Mouse (Mus musculus) bone marrow, adult 2 months (tissue): ENCODE measurements around the gene Tacc2. TPM values are rescaled to one million over a fixed set of nuclear protein-coding genes. Genes with fewer than 3 reads are reported as not detected.

Experiments
- H3K27ac ChIP-seq: fragments of 200-500 bp; 2 replicates; pipeline ENCODE4 v1.5.1; 2012; ENCODE audit warnings: low read depth, mild to moderate bottlenecking, control low read depth, inconsistent platforms, low read length; ENCODE audit not compliant: control insufficient read depth, poor library complexity, insufficient read depth
- H3K4me1 ChIP-seq: fragments of 200-500 bp; 2 replicates; pipeline ENCODE4 v1.6.1; 2011; ENCODE audit warnings: low read length; ENCODE audit not compliant: control insufficient read depth, insufficient read depth
- H3K4me3 ChIP-seq: fragments of 200-500 bp; replicated peaks from 2 replicates; pipeline ENCODE3; 2011; ENCODE audit warnings: mild to moderate bottlenecking, low read depth, low read length, control low read depth; ENCODE audit not compliant: control insufficient read depth
- CTCF ChIP-seq: fragments of 200-500 bp; IDR thresholded peaks from 2 replicates; pipeline ENCODE4 v1.5.1; 2011; ENCODE audit warnings: low read length, control low read depth; ENCODE audit not compliant: control insufficient read depth, insufficient read depth
- POLR2A ChIP-seq: fragments of 200-500 bp; IDR thresholded peaks from 2 replicates; pipeline ENCODE4 v1.6.1; 2011; ENCODE audit warnings: low read depth, mild to moderate bottlenecking, control low read depth, low read length, borderline replicate concordance; ENCODE audit not compliant: control insufficient read depth
- WGBS: fragments of 180-500 bp; shearing (Covaris S2); methylation state at CpG from one replicate; pipeline ENCODE4 v1.1.7; 2018; 5-methylcytosine and 5-hydroxymethylcytosine counted together
- polyA plus RNA-seq: library from polyadenylated mRNA; stranded (reverse); fragments of >200 nt; gene quantifications from 2 replicates; pipeline ENCODE4 v1.2.4, GENCODE M21; 2011; ENCODE audit warnings: low replicate concordance; ENCODE audit not compliant: missing spikeins, insufficient read depth, insufficient read length

Gene Tacc2
- polyA plus RNA-seq, 1 experiment: 12.0 TPM

DNA sequence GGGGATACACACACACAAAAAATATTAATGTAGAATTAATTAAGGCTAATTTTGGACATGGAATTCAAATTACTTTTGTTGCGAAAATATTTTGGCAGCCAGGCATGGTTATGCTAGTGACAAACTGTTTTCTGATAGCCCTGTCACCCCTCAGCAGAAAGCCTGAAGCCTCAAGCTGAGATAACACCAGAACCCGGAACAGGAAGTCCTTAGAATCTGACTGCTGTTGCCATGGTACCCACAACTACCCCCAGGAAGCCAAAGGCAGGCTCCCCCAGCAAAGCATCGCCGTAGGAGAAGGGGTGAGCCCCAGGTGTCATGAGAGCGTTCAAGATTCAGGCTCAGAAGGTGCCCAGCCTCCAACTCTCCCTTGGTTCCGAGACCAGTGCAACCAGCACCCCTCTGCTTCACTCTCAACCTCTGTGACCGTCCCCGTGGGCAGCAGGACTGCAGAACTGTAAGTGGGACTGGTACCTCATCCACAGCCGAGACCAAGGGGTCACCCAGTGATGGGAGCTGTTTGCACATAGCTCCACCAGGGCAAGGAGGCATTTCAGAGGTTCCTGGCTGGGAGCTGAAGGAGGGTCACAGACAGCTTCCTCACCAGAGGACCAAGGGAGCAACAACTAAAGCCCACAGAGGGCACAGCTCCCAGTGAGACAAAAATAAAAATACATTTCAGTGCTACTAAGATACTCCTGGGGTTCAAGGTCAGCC, 196.8 kb downstream of the Tacc2 start, which contains the start of gene Btbd16:
Btbd16 (plus strand) TSS at position 156 of the 717 bp plus-strand sequence.
- WGBS: 29% methylated on average over 9 of the region's 9 CpGs
- no peak for TF ChIP-seq POLR2A
- no peak for TF ChIP-seq CTCF
- no peak within 1 kb of the TSS for H3K27ac ChIP-seq
- H3K4me1 ChIP-seq: peaks cover 1% of the 10 kb centered on the region; the same call in 1 of the 2 replicates
- no peak within 1 kb of the TSS for H3K4me3 ChIP-seq

DNA sequence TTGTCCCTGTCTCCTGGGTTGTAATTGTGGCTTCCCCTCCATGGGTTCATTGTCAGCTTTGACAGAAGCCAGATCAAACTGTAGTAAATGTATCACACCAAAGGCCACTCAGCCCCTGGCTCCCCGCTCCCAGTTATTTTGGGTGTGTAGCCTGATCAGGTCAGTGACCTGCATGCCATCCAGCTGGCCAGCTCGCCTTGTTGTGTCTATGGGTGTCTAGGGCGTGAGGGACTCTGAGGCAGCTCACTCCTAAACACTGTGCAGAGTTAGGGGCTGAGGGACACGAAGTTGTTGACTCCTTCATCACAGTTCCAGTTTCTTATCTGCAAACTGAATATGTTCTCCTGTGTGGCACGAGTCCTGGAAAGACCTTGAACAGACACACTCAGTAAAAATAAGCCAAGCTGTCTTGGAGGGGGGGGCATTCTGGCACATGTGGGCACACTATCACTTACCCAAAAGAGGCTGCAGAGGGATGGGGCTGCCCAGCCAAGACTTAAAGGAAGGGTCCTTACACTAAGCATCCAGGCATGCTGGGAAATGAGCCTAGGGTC, 203.7 kb downstream of the Tacc2 start:
- TF ChIP-seq CTCF: no peak
- TF ChIP-seq POLR2A: no peak
- 66% methylated on average over 5 of the region's 5 CpGs for WGBS
- no peak overlapping the region for H3K4me3 ChIP-seq

DNA sequence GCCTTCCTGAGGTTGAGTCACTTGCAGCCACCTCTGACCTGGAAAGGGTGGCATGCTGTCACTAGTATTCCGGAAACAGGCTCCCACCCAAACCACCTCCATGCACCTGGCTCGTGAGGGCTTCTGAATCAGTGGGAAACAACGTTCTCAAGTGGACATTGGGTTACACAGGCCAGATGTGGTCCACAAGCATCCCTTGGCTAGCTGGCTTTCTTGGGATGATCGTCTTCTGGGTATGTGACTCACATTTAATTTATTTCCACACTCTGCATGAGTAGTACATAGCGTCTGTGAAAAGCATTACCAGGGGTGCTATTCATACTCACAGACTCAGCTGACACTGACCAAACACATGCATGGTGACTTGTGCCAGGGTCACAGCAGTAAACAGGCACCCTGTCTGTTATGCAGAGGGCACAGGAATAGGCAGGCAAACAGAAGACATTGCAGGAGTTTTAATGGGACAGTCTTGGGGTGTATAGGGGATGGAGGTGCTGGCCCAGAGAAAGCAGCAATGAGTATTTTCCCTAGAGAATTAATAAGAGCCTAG, 205.3 kb downstream of the Tacc2 start:
- Histone ChIP-seq H3K27ac (no peak overlapping the region), H3K4me3 (no peak overlapping the region), H3K4me1 (no peaks in the 10 kb centered on the region)
- 83% methylated on average over 5 of the region's 5 CpGs for WGBS
- TF ChIP-seq CTCF (no peak), POLR2A (no peak)

More for the DNA sequence above, 203.7 kb downstream of the Tacc2 start:
- Histone ChIP-seq H3K4me1 (no peaks in the 10 kb centered on the region), H3K27ac (no peak overlapping the region)

DNA sequence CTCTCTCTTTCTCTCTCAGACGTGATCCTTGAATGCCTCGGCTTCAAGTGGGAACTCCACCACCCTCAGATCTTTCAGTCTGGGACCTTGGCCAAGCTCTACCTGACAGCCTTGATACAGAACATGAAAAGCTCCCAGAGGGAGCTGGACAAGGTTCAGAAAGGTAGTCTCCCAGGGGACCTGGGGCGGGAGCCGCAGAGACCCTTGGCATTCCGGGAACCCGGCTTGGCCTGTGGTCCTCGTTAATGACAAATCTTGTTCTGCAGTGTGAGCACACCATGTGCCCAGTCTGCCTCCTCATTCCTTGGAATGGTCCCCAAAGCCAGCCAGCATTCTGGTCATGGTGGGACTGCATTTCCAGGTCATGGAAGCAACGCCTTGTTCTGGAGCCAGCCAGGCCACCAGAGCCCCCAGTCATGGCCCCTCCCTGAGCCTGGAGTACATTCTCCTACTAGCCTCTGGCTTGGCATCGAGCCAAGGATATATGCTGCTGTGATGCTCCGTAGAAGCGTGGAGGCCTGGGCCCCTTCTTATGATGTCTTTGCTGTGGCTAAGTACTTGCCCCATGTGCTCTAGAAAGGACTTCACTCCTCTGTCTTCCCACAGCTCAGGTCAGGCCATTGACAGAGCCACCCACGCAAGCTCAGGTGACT, 208.8 kb downstream of the Tacc2 start:
- 80% methylated on average over 12 of the region's 12 CpGs for WGBS
- TF ChIP-seq CTCF (no peak), POLR2A (no peak)

DNA sequence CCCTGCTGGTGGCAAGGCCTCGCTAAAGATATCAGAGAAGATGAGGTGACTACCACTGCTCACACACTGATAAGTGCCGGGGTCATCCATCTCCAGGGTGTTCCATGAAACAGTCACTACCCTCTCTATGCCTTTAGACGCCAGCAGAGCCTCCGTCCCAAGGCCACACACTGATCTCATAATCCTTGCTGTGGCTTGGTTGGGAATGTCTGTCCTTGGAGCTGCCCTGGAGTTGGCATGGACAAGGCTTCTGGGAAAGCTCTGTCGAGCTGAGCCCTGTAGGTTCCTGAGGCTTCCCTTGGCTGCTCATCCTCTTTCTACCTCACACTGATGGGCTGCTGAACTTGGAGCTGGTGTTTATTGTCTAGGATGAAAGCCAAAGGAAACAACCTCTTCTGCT, 209.5 kb downstream of the Tacc2 start:
- Histone ChIP-seq H3K4me3 (no peak overlapping the region), H3K27ac (no peak overlapping the region), H3K4me1 (no peaks in the 10 kb centered on the region)
- WGBS: 76% methylated on average over 5 of the region's 5 CpGs
- no peak for TF ChIP-seq POLR2A
- TF ChIP-seq CTCF: no peak

More for the DNA sequence above, 208.8 kb downstream of the Tacc2 start:
- Histone ChIP-seq H3K4me3 (no peak overlapping the region), H3K27ac (no peak overlapping the region), H3K4me1 (no peaks in the 10 kb centered on the region)

DNA sequence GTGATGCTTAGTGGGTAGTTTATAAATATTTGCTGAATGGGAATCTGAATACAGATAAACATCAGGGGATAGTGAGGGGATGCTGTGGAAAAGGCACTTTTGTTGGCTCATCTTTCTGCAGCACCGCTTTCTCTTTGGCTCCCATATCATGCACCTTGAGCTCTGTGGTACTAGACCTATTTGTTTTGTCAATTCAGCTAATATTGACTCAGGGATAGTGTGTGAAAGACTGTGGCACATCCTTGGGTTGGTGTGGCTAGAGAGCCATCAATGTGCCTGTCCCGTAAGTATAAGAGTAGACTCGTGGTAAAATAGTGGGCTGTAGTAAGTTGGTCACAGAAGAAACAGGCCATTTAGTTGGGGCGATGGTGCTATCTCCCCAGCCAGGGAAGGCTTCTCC, 210.3 kb downstream of the Tacc2 start:
- Histone ChIP-seq H3K4me3 (no peak overlapping the region), H3K4me1 (no peaks in the 10 kb centered on the region), H3K27ac (no peak overlapping the region)
- TF ChIP-seq POLR2A: no peak
- no peak for TF ChIP-seq CTCF
- 81% methylated on average over 4 of the region's 4 CpGs for WGBS

DNA sequence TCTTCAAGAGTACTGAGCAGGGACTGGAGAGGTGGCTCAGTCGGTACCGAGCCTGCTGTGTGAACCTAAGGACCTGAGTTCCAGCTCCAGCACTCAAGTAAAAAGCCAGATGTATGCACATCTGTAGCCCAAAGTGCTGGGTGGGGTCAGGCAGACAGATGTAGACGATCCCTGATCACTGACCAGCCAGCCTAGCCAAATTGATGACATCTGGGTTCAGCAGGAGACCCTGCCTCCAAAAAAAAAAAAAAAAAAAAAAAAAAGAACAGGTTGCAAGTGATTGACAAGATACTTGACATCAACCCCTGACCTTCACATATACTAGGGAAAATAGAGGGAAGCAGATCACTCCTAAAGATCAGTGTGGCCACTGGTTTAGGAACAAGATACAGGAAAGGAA, 211.7 kb downstream of the Tacc2 start:
- H3K4me3 ChIP-seq: no peak overlapping the region
- WGBS: 83% methylated on average over 3 of the region's 3 CpGs
- no peaks in the 10 kb centered on the region for H3K4me1 ChIP-seq
- H3K27ac ChIP-seq: no peak overlapping the region
- no peak for TF ChIP-seq CTCF
- no peak for TF ChIP-seq POLR2A

DNA sequence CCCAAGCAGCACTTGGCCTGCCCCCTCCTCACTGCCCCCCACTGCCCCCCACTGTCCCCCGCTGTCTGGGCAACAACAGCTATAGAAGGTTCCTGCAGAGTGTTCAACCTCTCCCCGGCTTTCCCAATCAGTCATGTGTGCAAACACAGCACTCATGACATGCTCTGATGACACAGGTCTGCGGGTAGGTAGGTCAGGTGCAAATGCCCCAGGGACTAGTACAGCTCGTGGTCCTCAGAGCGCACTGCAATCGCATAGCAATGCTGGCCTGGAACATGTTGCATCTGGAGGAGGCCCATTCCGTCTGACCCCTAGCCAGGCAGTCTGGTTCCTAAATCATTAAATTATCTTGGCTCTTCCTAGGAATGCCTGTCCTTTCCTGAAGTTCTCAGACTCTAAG, 212.2 kb downstream of the Tacc2 start:
- no peak overlapping the region for H3K4me3 ChIP-seq
- WGBS: 82% methylated on average over 7 of the region's 7 CpGs
- TF ChIP-seq CTCF (no peak), POLR2A (no peak)
- no peak overlapping the region for H3K27ac ChIP-seq
- H3K4me1 ChIP-seq: no peaks in the 10 kb centered on the region
